Mouse (Mus musculus) bone marrow, adult 2 months (tissue): ENCODE data around the gene Ppfia4.

Source experiments
- CTCF ChIP-seq: fragments of 200-500 bp; IDR thresholded peaks from 2 replicates; pipeline ENCODE4 v1.5.1; 2011; ENCODE audit warnings: low read length, control low read depth; ENCODE audit not compliant: control insufficient read depth, insufficient read depth
- POLR2A ChIP-seq: fragments of 200-500 bp; IDR thresholded peaks from 2 replicates; pipeline ENCODE4 v1.6.1; 2011; ENCODE audit warnings: low read depth, mild to moderate bottlenecking, control low read depth, low read length, borderline replicate concordance; ENCODE audit not compliant: control insufficient read depth

- TF ChIP-seq CTCF = no peak
- no peak for TF ChIP-seq POLR2A
Measured at GRCm38 (mm10) chr1:134333371-134334110, 813 bp upstream of the Ppfia4 start.
